ENCODE assay signal across 13 mouse cellular contexts in the genomic region with DNA sequence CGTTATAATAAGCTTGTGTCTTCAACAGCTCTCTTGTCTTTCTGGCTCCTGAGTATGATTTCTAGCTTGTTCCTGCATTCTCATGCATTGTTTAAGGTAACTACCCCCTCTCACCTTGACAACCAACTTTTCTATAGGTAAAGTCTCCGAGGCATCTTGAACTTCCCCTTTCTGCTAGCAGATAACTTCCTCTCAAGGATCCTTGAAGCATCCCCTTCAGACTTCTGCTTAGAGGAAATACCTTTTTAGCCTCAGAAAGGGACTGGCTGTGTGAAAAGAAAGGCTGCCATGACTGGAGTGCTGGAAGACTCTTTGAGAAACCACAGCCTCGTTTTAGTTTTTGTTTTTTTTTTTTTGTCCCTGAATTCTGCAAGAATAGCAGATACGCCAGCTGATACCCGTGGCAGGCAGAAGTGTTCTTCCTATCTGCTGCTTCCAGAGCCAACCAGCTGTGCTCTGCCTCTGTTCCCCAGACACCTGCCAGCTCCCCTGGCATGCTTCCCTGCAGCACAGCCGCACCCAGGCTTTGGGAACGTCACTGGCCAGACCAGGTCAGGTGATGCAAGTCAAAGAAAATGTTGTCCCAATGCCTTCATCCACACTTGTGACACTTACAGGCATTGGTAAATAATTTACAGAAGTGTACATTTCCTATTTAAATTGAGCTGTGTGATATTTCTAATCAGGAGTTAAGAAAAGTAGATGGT. TPM values are rescaled to one million over a fixed set of nuclear protein-coding genes. Genes with fewer than 3 reads are reported as not detected.
DNase-seq lines count a peak whose midpoint lies in the region; ATAC-seq lines count a peak whose summit lies in the region.
"Had no signal": no experiment of that assay in that cellular context is flagged by ENCODE, and none has a peak within 500 bp of the region (broad histone marks: within the 10 kb centered on the region; RNA-seq: fewer than 3 reads in every experiment).

No protein-coding gene starts in this region.

- no peaks in the 10 kb centered on the region for H3K4me1 ChIP-seq in stomach, embryonic 14.5 days (ENCODE audit: control insufficient read depth, insufficient read depth, low read length)
- H3K4me1 ChIP-seq: liver, embryonic 12.5 days; megakaryocyte, embryonic 14.5 days; neural tube, embryonic 12.5 days had no signal

- H3K27ac ChIP-seq in stomach, embryonic 14.5 days (ENCODE audit: low read length): no peak overlapping the region
- H3K27ac ChIP-seq: liver, embryonic 12.5 days; neural tube, embryonic 12.5 days had no signal

- H3K9ac ChIP-seq in stomach, embryonic 14.5 days (replicated peaks; ENCODE audit: low read depth, low read length): no peak overlapping the region
- H3K9ac ChIP-seq: liver, embryonic 12.5 days; neural tube, embryonic 12.5 days had no signal

- peak; percentile 62 to 76 for ATAC-seq in hematopoietic stem cell, adult 5-6 weeks (replicated peaks in 1 of 2; ENCODE audit: insufficient read depth in 1 of 2, low FRiP score in 2 of 2, low TSS enrichment in 1 of 2, low read depth in 1 of 2, poor library complexity in 2 of 2, severe bottlenecking in 2 of 2)
- ATAC-seq in stomach, embryonic 14.5 days (ENCODE audit: insufficient number of reproducible peaks, insufficient read depth, low FRiP score, low read depth): peak; percentile 75
- ATAC-seq: liver, embryonic 12.5 days had no signal

- H3K36me3 ChIP-seq in stomach, embryonic 14.5 days (ENCODE audit: control insufficient read depth, insufficient read depth, low read length): no peaks in the 10 kb centered on the region
- H3K36me3 ChIP-seq: liver, embryonic 12.5 days; neural tube, embryonic 12.5 days had no signal

- DNase-seq in gastrocnemius, postnatal 10 days: peak; percentile 12
- DNase-seq in gastrocnemius, adult 18-20 months (ENCODE audit: low spot score): no peak
- peak; percentile 13 for DNase-seq in right cerebral cortex, postnatal 14 days
- DNase-seq in right cerebral cortex, adult 2 months (ENCODE audit: low spot score in 2 of 2): no peak
- DNase-seq in thymus, adult 18-20 months: no peak
- no peak for DNase-seq in thymus, postnatal 10 days (ENCODE audit: low spot score in 2 of 2)
- DNase-seq: kidney, adult 18-20 months; layer of hippocampus, postnatal 36 days had no signal

- H3K9me3 ChIP-seq in stomach, embryonic 14.5 days (ENCODE audit: control insufficient read depth, low read depth, low read length): no peaks in the 10 kb centered on the region
- H3K9me3 ChIP-seq: liver, embryonic 12.5 days; neural tube, embryonic 12.5 days had no signal

- no peak overlapping the region for H3K4me2 ChIP-seq in stomach, embryonic 14.5 days (replicated peaks; ENCODE audit: low read depth, low read length)
- H3K4me2 ChIP-seq: liver, embryonic 12.5 days; neural tube, embryonic 12.5 days had no signal

- 67% methylated on average over 7 of the region's 7 CpGs for WGBS in stomach, embryonic 14.5 days

- no peaks in the 10 kb centered on the region for H3K27me3 ChIP-seq in stomach, embryonic 14.5 days (ENCODE audit: control insufficient read depth, insufficient read depth, low read length)
- H3K27me3 ChIP-seq: liver, embryonic 12.5 days; megakaryocyte, embryonic 14.5 days; neural tube, embryonic 12.5 days had no signal

- no peak overlapping the region for H3K4me3 ChIP-seq in stomach, embryonic 14.5 days (ENCODE audit: low read depth, low read length)
- H3K4me3 ChIP-seq: liver, embryonic 12.5 days; megakaryocyte, embryonic 14.5 days; neural tube, embryonic 12.5 days had no signal

RNA-seq across cellular contexts. Expression of a gene that starts 49.7 kb away (rescaled TPM):
- total RNA-seq in gastrocnemius, postnatal 10 days (2021): 1 to 10 TPM; 5.4 to 9.6 TPM
- total RNA-seq in gastrocnemius, adult 18-20 months (2021): 1 to 10 TPM; 2.0 to 2.3 TPM
- total RNA-seq in hematopoietic stem cell, adult 5-6 weeks (2017): 17.9 and 18.8 TPM in 2 replicates
- polyA plus RNA-seq in stomach, embryonic 14.5 days (2014; fragmentation: Nextera tagmentation; extraction: Ambion mirVana): 35.3 and 35.5 TPM in 2 replicates

Comparison
In these comparisons a context has a peak if more than half of its experiments do, and no peak if none do; other contexts are left out.
1. DNase-seq: peak in gastrocnemius, postnatal 10 days (single experiment) and right cerebral cortex, postnatal 14 days (single experiment); none in gastrocnemius, adult 18-20 months (single experiment), right cerebral cortex, adult 2 months (0 of 2), thymus, adult 18-20 months (0 of 2) and thymus, postnatal 10 days (0 of 2).